Mouse (Mus musculus) limb, embryonic 11.5 days (tissue): ENCODE data around the gene Tmem132b. TPM values are rescaled to one million over a fixed set of nuclear protein-coding genes. Genes with fewer than 3 reads are reported as not detected.

Source experiments
- ATAC-seq: fragments of 200-750 bp; cut with Nextera tagmentation; 2 replicates; pipeline ENCODE4 v1.8.0; 2017; ENCODE audit warnings: low read depth; ENCODE audit not compliant: insufficient number of reproducible peaks, low FRiP score, low TSS enrichment
- DNase-seq: peaks from one replicate; pipeline ENCODE4 v3.0.0-alpha.2; 2015; ENCODE audit warnings: low spot score
- H3K27ac ChIP-seq: fragments of 300-500 bp; sonication (generic); replicated peaks from 2 replicates; pipeline ENCODE4 v1.5.1; 2014; ENCODE audit warnings: low read depth, mild to moderate bottlenecking, low read length
- H3K27me3 ChIP-seq: fragments of 300-500 bp; sonication (generic); 2 replicates; pipeline ENCODE4 v1.6.1; 2014; ENCODE audit warnings: mild to moderate bottlenecking, low read length, mixed read lengths; ENCODE audit not compliant: control insufficient read depth, insufficient read depth
- H3K36me3 ChIP-seq: fragments of 300-500 bp; sonication (generic); 2 replicates; pipeline ENCODE4 v1.6.1; 2014; ENCODE audit warnings: mild to moderate bottlenecking, low read length, moderate library complexity, mixed read lengths; ENCODE audit not compliant: control insufficient read depth, insufficient read depth
- H3K4me1 ChIP-seq: fragments of 300-500 bp; sonication (generic); 2 replicates; pipeline ENCODE4 v1.6.1; 2014; ENCODE audit warnings: low read length, mixed read lengths; ENCODE audit not compliant: control insufficient read depth, insufficient read depth
- H3K4me2 ChIP-seq: fragments of 300-500 bp; sonication (generic); 2 replicates; pipeline ENCODE4 v1.6.1; 2014; ENCODE audit warnings: low read depth, mild to moderate bottlenecking, moderate library complexity; ENCODE audit not compliant: severe bottlenecking
- H3K4me3 ChIP-seq: fragments of 300-500 bp; sonication (generic); 2 replicates; pipeline ENCODE4 v1.5.1; 2014; ENCODE audit warnings: low read depth, low read length
- H3K9ac ChIP-seq: fragments of 300-500 bp; sonication (generic); 2 replicates; pipeline ENCODE4 v1.6.1; 2014; ENCODE audit warnings: mild to moderate bottlenecking, low read length
- H3K9me3 ChIP-seq: fragments of 300-500 bp; sonication (generic); 2 replicates; pipeline ENCODE4 v1.6.1; 2016; ENCODE audit warnings: low read length; ENCODE audit not compliant: control insufficient read depth
- WGBS: fragments of 180-500 bp; shearing (Covaris S2); extraction: QIAGEN DNeasy Blood & Tissue Kit; methylation state at CpG from one replicate; pipeline ENCODE4 v1.1.7; 2014; 5-methylcytosine and 5-hydroxymethylcytosine counted together
- polyA plus RNA-seq: library from polyadenylated mRNA; unstranded; fragments of >200 nt; fragmentation: Nextera tagmentation; extraction: Ambion mirVana; gene quantifications from 2 replicates; pipeline ENCODE4 v1.2.1, GENCODE M21; 2014

Gene Tmem132b
- polyA plus RNA-seq, 1 experiment from 2014 or later = 0.08 TPM

DNA sequence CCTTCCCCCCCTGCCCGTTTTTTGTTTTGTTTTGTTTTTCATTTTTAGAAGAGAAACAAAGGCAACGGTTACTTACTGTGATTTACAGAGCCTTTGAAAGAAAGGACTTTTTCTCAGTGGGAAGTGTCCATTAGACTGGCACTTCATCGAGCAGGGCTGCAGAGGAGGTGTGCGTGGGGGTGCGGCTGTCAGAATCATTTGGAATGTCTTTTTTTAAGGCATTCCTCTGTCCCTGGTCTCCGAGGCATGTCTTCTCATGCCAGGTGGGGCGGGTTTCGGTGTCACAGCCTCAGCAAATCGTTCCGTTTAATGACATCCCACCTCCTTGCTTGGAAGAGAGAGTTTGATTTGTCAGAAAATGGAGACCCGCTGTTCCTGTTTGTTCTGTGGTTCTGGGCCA is 26.9 kb upstream of the Tmem132b start:
- no peak for DNase-seq
- ATAC-seq = no peak
- Histone ChIP-seq H3K27me3 (no peaks in the 10 kb centered on the region), H3K27ac (no peak overlapping the region), H3K4me3 (no peak overlapping the region), H3K4me2 (no peak overlapping the region), H3K36me3 (no peaks in the 10 kb centered on the region; the same call in none of the 2 replicates), H3K4me1 (no peaks in the 10 kb centered on the region), H3K9me3 (no peaks in the 10 kb centered on the region), H3K9ac (no peak overlapping the region)
- WGBS = 81% methylated on average over 11 of the region's 11 CpGs

DNA sequence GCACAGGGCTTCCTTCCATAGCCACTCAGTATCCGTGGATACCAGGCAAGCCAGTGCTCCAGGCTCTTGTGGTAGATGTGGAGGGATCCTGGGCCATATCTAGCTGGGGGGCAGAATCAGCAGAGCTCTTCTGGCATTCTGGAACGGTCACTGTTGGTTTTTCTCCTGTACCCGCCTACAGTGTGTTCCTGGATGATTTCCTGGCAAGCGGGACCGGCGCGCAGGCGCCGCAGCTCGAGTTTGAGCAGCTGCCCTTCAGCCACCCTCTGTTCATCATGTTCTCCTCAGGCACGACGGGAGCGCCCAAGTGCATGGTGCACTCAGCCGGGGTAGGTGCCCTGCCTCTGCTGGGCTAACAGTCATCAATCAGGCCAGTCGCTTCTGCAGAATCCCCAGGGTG is 25.6 kb upstream of the Tmem132b start:
- Histone ChIP-seq H3K9ac (no peak overlapping the region), H3K4me3 (no peak overlapping the region), H3K4me1 (no peaks in the 10 kb centered on the region), H3K36me3 (no peaks in the 10 kb centered on the region; the same call in none of the 2 replicates), H3K27me3 (no peaks in the 10 kb centered on the region), H3K4me2 (no peak overlapping the region), H3K9me3 (no peaks in the 10 kb centered on the region), H3K27ac (no peak overlapping the region)
- no peak for ATAC-seq
- DNase-seq = no peak
- WGBS = 77% methylated on average over 15 of the region's 15 CpGs

DNA sequence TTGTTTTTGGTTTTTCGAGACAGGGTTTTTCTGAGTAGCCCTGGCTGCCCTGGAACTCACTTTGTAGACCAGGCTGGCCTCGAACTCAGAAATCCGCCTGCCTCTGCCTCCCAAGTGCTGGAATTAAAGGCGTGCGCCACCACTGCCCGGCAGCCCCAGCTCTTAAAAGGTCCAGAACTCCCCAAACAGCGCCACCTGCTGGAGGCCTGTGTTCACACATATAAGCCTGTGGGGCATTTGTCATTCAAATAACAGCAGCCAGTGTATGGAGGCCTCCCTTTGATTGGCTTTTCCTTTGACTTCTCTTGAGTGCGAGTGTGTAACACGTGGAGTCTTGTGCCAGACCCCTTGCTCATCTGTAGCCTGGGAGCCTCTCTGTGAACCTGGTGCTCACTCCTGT is 24.0 kb upstream of the Tmem132b start:
- Histone ChIP-seq H3K4me3 (no peak overlapping the region), H3K27me3 (no peaks in the 10 kb centered on the region), H3K9me3 (no peaks in the 10 kb centered on the region), H3K4me2 (no peak overlapping the region), H3K4me1 (no peaks in the 10 kb centered on the region), H3K9ac (no peak overlapping the region), H3K36me3 (peaks cover 2% of the 10 kb centered on the region), H3K27ac (no peak overlapping the region)
- no peak for ATAC-seq
- 91% methylated on average over 9 of the region's 9 CpGs for WGBS
- no peak for DNase-seq

DNA sequence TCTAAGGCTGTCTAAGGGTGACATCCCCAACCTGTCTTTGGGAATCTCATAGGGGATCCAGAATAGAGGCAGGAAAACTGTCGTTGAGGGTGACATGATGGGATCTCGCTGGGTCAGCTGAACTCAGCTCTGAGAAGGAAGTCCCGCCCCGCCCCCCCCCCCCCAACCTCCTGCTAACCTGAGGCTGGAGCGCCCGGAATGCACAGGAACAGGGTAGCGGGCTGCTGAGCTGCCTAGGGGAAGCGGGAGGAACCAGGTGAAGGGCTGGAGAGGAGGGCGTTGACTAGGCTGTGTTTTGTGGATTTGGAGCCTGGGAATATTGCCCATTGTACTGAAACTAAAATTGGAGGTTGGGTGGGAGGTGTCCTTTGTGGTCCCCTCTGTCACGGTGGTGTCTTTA is 23.6 kb upstream of the Tmem132b start:
- H3K27ac ChIP-seq = no peak overlapping the region
- no peak overlapping the region for H3K4me2 ChIP-seq
- H3K9me3 ChIP-seq = no peaks in the 10 kb centered on the region
- 95% methylated on average over 10 of the region's 10 CpGs for WGBS
- H3K36me3 ChIP-seq = peaks cover 2% of the 10 kb centered on the region
- no peaks in the 10 kb centered on the region for H3K4me1 ChIP-seq
- H3K4me3 ChIP-seq = no peak overlapping the region
- ATAC-seq (no peak), DNase-seq (no peak)
- H3K27me3 ChIP-seq = no peaks in the 10 kb centered on the region
- no peak overlapping the region for H3K9ac ChIP-seq

DNA sequence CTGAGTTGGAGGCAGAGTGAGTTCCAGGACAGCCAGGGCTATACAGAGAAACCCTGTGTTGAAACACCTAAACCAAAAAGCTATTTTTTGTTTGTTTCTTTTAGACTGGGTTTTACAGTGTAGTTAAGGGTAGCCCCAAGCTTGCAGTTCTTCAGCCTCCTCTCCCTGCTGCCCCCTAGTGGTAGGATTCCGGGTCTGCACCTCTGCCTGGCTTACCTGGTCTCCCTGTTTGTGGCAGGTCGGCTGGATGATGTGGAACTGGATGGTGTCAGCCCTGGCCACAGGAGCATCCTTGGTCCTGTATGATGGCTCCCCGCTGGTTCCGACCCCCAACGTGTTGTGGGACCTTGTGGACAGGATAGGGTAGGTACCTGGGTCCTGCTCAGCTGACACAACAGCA is 22.0 kb upstream of the Tmem132b start:
- ATAC-seq (no peak), DNase-seq (peak; percentile 74)
- Histone ChIP-seq H3K9me3 (no peaks in the 10 kb centered on the region), H3K9ac (no peak overlapping the region), H3K4me2 (no peak overlapping the region), H3K36me3 (peaks cover 2% of the 10 kb centered on the region), H3K4me3 (no peak overlapping the region), H3K4me1 (no peaks in the 10 kb centered on the region), H3K27me3 (no peaks in the 10 kb centered on the region), H3K27ac (no peak overlapping the region)
- WGBS = 41% methylated on average over 5 of the region's 5 CpGs

DNA sequence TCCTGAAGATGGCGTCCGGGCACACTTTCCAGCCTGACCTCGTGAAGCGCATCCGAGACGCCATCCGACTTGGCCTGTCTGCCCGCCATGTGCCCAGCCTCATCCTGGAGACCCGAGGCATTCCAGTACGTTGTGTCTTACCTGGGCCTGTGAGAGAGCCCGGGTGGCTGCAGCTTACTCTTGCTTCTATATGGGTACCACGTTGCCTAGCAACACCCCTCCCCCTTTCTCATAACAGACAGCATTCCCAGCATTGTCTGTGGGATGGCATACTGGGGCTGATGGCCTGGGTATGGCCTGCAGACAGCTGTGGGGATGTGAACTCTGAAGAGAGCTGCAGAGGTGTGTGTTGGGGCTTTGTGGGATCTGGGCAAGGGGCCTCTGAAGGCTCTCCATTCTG is 16.6 kb upstream of the Tmem132b start:
- H3K4me3 ChIP-seq = no peak overlapping the region

DNA sequence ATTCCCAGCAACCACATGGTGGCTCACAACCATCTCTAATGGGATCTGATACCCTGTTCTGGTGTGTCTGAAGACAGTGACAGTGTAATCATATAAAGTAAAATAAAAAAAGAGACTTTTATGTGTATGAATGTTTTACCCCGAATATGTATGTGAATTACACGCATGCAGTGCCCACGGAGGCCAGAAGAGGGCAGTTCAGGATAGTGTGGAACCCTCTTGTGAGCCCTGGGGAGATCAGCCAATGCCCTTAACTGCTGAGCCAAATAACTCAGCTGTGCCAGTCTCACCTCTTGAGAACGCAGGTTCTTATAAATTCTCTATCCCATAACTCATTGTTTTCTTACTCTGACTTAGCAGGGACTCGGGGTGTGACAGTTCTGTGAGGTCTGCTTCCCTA is 12.9 kb upstream of the Tmem132b start:
- Histone ChIP-seq H3K4me3 (no peak overlapping the region), H3K4me1 (no peaks in the 10 kb centered on the region), H3K27me3 (no peaks in the 10 kb centered on the region), H3K9me3 (no peaks in the 10 kb centered on the region), H3K4me2 (no peak overlapping the region), H3K36me3 (peaks cover 4% of the 10 kb centered on the region; the same call in 1 of the 2 replicates), H3K9ac (no peak overlapping the region), H3K27ac (no peak overlapping the region)
- no peak for ATAC-seq
- no peak for DNase-seq
- WGBS = 69% methylated on average over 5 of the region's 5 CpGs

More for the DNA sequence above, 16.6 kb upstream of the Tmem132b start:
- no peak overlapping the region for H3K9ac ChIP-seq
- H3K4me2 ChIP-seq = no peak overlapping the region
- no peaks in the 10 kb centered on the region for H3K27me3 ChIP-seq
- WGBS = 90% methylated on average over 12 of the region's 12 CpGs
- H3K27ac ChIP-seq = no peak overlapping the region
- peaks cover 6% of the 10 kb centered on the region; the same call in 1 of the 2 replicates for H3K36me3 ChIP-seq
- H3K4me1 ChIP-seq = no peaks in the 10 kb centered on the region
- DNase-seq (no peak), ATAC-seq (no peak)
- no peaks in the 10 kb centered on the region for H3K9me3 ChIP-seq

DNA sequence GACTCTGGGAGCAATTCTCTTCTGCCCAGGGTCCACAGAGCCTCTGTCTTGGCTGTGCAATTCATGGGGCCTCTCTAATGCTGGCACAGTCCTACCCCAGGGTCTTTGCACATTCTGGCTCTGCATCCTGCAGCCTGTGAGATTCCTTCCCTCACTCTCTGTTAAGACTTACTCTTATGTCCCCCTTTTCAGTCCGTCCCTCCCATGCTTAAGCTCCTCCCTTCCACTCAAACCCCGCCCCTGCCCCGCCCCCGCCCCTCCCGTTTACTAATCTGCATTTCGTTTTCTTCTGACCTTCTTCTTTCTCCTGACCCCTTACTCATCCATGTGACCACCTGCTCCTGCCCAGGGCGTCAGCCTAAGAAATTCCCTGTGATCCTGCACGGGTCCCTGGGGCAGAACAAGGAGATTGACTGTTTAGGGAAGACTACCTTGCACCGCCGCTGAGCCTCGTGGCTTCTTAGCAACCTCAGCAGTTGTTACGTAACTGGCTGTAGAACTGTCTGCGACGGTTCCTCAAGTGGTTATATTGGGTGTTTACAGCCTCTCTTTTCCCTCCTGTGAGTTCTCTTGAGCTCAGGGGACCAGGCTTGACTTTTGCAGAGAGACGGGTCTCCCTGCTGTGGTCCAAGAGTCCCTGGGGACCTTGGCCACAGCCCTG is 10.5 kb upstream of the Tmem132b start:
- H3K4me3 ChIP-seq = no peak overlapping the region
- no peak overlapping the region for H3K27ac ChIP-seq
- H3K9me3 ChIP-seq = no peaks in the 10 kb centered on the region
- no peaks in the 10 kb centered on the region for H3K4me1 ChIP-seq
- DNase-seq (no peak), ATAC-seq (no peak)
- no peaks in the 10 kb centered on the region for H3K27me3 ChIP-seq
- H3K9ac ChIP-seq = no peak overlapping the region
- no peaks in the 10 kb centered on the region; the same call in 1 of the 2 replicates for H3K36me3 ChIP-seq
- H3K4me2 ChIP-seq = no peak overlapping the region
- WGBS = 12% methylated on average over 15 of the region's 15 CpGs

DNA sequence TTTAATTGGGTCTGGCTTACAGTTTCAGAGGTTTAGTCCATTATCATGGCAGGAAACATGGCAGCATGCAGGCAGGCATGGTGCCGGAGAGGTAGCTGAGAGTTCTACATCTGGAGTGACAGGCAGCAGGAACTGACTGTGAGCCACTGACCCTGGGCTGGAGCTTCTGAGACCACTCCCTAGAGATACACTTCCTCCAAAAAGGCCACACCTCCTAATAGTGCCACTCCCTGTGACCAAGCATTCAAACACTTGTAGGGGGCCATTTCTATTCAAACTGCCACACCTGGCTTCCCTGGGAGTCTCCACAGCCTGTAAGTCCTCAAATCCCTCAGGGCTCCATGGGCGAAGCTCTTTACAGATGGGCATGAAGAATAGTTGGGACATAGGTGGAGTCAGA is 8.2 kb upstream of the Tmem132b start:
- Histone ChIP-seq H3K4me3 (no peak overlapping the region), H3K27me3 (no peaks in the 10 kb centered on the region), H3K4me2 (no peak overlapping the region), H3K9me3 (no peaks in the 10 kb centered on the region), H3K27ac (no peak overlapping the region), H3K9ac (no peak overlapping the region), H3K36me3 (no peaks in the 10 kb centered on the region), H3K4me1 (no peaks in the 10 kb centered on the region)
- no peak for DNase-seq
- WGBS = 79% methylated on average over 2 of the region's 2 CpGs
- ATAC-seq = no peak
